Mouse (Mus musculus): ENCODE data around the gene Oasl2. TPM values are rescaled to one million over a fixed set of nuclear protein-coding genes. Genes with fewer than 3 reads are reported as not detected.
"Not testable (repeated sequence)": the region's sequence is repeated elsewhere in the genome, so short reads cannot be mapped to it uniquely, and the experiment has no call there.

Gene Oasl2
- polyA plus RNA-seq, 1 experiment = 380 TPM

GRCm38 (mm10) chr5:114877487-114877886 lies 19.2 kb upstream of the Oasl2 start:
- H3K4me1 ChIP-seq (ENCODE audit: control insufficient read depth, insufficient read depth, low read length) = no peaks in the 10 kb centered on the region
- H3K4me3 ChIP-seq (ENCODE audit: insufficient read depth, low read length) = no peak overlapping the region
- no peak for TF ChIP-seq POLR2A (IDR thresholded peaks at IDR 0.05; ENCODE audit: borderline replicate concordance, low read depth, low read length)
- no peak for TF ChIP-seq CTCF (IDR thresholded peaks at IDR 0.05; ENCODE audit: low read depth, low read length)
- no peak overlapping the region for H3K27ac ChIP-seq (ENCODE audit: insufficient read depth, low read depth, low read length)

GRCm38 (mm10) chr5:114879399-114879798 lies 17.3 kb upstream of the Oasl2 start:
- Histone ChIP-seq H3K4me1 (ENCODE audit: control insufficient read depth, insufficient read depth, low read length) (no peaks in the 10 kb centered on the region), H3K27ac (ENCODE audit: insufficient read depth, low read depth, low read length) (no peak overlapping the region), H3K4me3 (ENCODE audit: insufficient read depth, low read length) (no peak overlapping the region)
- TF ChIP-seq CTCF (IDR thresholded peaks at IDR 0.05; ENCODE audit: low read depth, low read length) (no peak), POLR2A (IDR thresholded peaks at IDR 0.05; ENCODE audit: borderline replicate concordance, low read depth, low read length) (no peak)

- not testable (repeated sequence) for H3K4me3 ChIP-seq (ENCODE audit: insufficient read depth, low read length); H3K27ac ChIP-seq (ENCODE audit: insufficient read depth, low read depth, low read length); H3K4me1 ChIP-seq (ENCODE audit: control insufficient read depth, insufficient read depth, low read length)
These were observed 14.4 kb upstream of the Oasl2 start for GRCm38 (mm10) chr5:114882319-114882718.

- Histone ChIP-seq H3K4me3 (ENCODE audit: insufficient read depth, low read length) (no peak overlapping the region), H3K27ac (ENCODE audit: insufficient read depth, low read depth, low read length) (no peak overlapping the region), H3K4me1 (ENCODE audit: control insufficient read depth, insufficient read depth, low read length) (no peaks in the 10 kb centered on the region)
- no peak for TF ChIP-seq CTCF (IDR thresholded peaks at IDR 0.05; ENCODE audit: low read depth, low read length)
- no peak for TF ChIP-seq POLR2A (IDR thresholded peaks at IDR 0.05; ENCODE audit: borderline replicate concordance, low read depth, low read length)
These were observed 13.7 kb upstream of the Oasl2 start for GRCm38 (mm10) chr5:114883022-114883421.

GRCm38 (mm10) chr5:114886801-114887200 lies 9.9 kb upstream of the Oasl2 start:
- no peak for TF ChIP-seq CTCF (IDR thresholded peaks at IDR 0.05; ENCODE audit: low read depth, low read length)
- no peak for TF ChIP-seq POLR2A (IDR thresholded peaks at IDR 0.05; ENCODE audit: borderline replicate concordance, low read depth, low read length)
- H3K27ac ChIP-seq (ENCODE audit: insufficient read depth, low read depth, low read length) = no peak overlapping the region
- H3K4me1 ChIP-seq (ENCODE audit: control insufficient read depth, insufficient read depth, low read length) = no peaks in the 10 kb centered on the region
- H3K4me3 ChIP-seq (ENCODE audit: insufficient read depth, low read length) = no peak overlapping the region

GRCm38 (mm10) chr5:114888995-114889394 lies 7.7 kb upstream of the Oasl2 start:
- no peak for TF ChIP-seq CTCF (IDR thresholded peaks at IDR 0.05; ENCODE audit: low read depth, low read length)
- TF ChIP-seq POLR2A (IDR thresholded peaks at IDR 0.05; ENCODE audit: borderline replicate concordance, low read depth, low read length) = no peak
- no peaks in the 10 kb centered on the region for H3K4me1 ChIP-seq (ENCODE audit: control insufficient read depth, insufficient read depth, low read length)
- H3K4me3 ChIP-seq (ENCODE audit: insufficient read depth, low read length) = no peak overlapping the region
- no peak overlapping the region for H3K27ac ChIP-seq (ENCODE audit: insufficient read depth, low read depth, low read length)

- TF ChIP-seq POLR2A (IDR thresholded peaks at IDR 0.05; ENCODE audit: borderline replicate concordance, low read depth, low read length) (no peak), CTCF (IDR thresholded peaks at IDR 0.05; ENCODE audit: low read depth, low read length) (no peak)
- no peaks in the 10 kb centered on the region for H3K4me1 ChIP-seq (ENCODE audit: control insufficient read depth, insufficient read depth, low read length)
- no peak overlapping the region for H3K4me3 ChIP-seq (ENCODE audit: insufficient read depth, low read length)
- no peak overlapping the region for H3K27ac ChIP-seq (ENCODE audit: insufficient read depth, low read depth, low read length)
These were observed 1.2 kb upstream of the Oasl2 start for GRCm38 (mm10) chr5:114895542-114895941.

- TF ChIP-seq CTCF (IDR thresholded peaks at IDR 0.05; ENCODE audit: low read depth, low read length) (no peak), POLR2A (IDR thresholded peaks at IDR 0.05; ENCODE audit: borderline replicate concordance, low read depth, low read length) (no peak)
- peak overlapping the region; percentile 54 for H3K4me3 ChIP-seq (ENCODE audit: insufficient read depth, low read length)
- H3K4me1 ChIP-seq (ENCODE audit: control insufficient read depth, insufficient read depth, low read length) = no peaks in the 10 kb centered on the region
- H3K27ac ChIP-seq (ENCODE audit: insufficient read depth, low read depth, low read length) = no peak overlapping the region
These were observed 648 bp downstream of the Oasl2 start for GRCm38 (mm10) chr5:114897374-114897793.

GRCm38 (mm10) chr5:114898857-114899256 lies 2.1 kb downstream of the Oasl2 start:
- H3K4me1 ChIP-seq (ENCODE audit: control insufficient read depth, insufficient read depth, low read length) = no peaks in the 10 kb centered on the region
- TF ChIP-seq POLR2A (IDR thresholded peaks at IDR 0.05; ENCODE audit: borderline replicate concordance, low read depth, low read length) = no peak
- no peak for TF ChIP-seq CTCF (IDR thresholded peaks at IDR 0.05; ENCODE audit: low read depth, low read length)
- no peak overlapping the region for H3K27ac ChIP-seq (ENCODE audit: insufficient read depth, low read depth, low read length)
- H3K4me3 ChIP-seq (ENCODE audit: insufficient read depth, low read length) = no peak overlapping the region

GRCm38 (mm10) chr5:114902413-114902812 lies 5.7 kb downstream of the Oasl2 start:
- H3K27ac ChIP-seq (ENCODE audit: insufficient read depth, low read depth, low read length) = no peak overlapping the region
- TF ChIP-seq POLR2A (IDR thresholded peaks at IDR 0.05; ENCODE audit: borderline replicate concordance, low read depth, low read length) (no peak), CTCF (IDR thresholded peaks at IDR 0.05; ENCODE audit: low read depth, low read length) (peak; percentile 60)
- no peak overlapping the region for H3K4me3 ChIP-seq (ENCODE audit: insufficient read depth, low read length)
- no peaks in the 10 kb centered on the region for H3K4me1 ChIP-seq (ENCODE audit: control insufficient read depth, insufficient read depth, low read length)

Data from bone marrow macrophage, adult 2 months (primary cell).